Mouse (Mus musculus) adrenal gland, adult 2 months (tissue): ENCODE measurements around the gene Chit1. TPM values are rescaled to one million over a fixed set of nuclear protein-coding genes. Genes with fewer than 3 reads are reported as not detected.
A peak's percentile ranks its signal among the peaks of the same experiment; 100 is the strongest.

Experiments used
- DNase-seq: peaks from one replicate; pipeline ENCODE4 v3.0.0; 2021
- long read RNA-seq: library from polyadenylated mRNA; stranded (forward); transcript quantifications from one replicate; pipeline ENCODE4 v2.0.0, GENCODE M21; 2021
- polyA plus RNA-seq: library from polyadenylated mRNA; depleted of rRNA; stranded (reverse); fragments of >200 nt; gene quantifications from 2 replicates; pipeline ENCODE4 v1.2.3, GENCODE M21; 2012; rRNA removed
- total RNA-seq, 2 experiments: library from RNA; stranded (reverse); gene quantifications; 2 replicates each; pipeline ENCODE4 v1.2.3; 2021

Chit1 gene
- total RNA-seq (not detected), polyA plus RNA-seq (0.07 and 0.08 TPM in 2 replicates)
- long read RNA-seq = 0 reads

DNA sequence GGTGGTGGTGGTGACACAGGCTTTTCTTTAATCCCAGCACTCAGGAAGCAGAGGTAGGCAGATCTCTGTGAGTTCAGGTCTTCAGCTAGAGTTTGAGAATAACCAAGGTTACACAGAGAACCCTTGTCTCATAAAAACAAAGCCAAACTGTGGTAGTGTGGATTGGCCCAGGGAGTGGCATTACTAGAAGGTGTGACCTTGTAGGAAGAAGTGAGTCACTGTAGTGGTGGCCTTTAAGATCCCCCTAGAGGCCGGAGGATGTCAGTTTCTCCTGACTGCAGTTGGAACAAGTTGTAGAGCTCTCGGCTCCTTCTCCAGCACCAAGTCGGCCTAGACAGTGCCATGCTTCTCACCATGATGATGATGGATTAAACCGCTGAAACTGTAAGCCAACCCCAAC is at the start of gene Chit1:
TSS of gene Chit1 (plus strand) at position 264 of the 400 bp plus-strand sequence.
- DNase-seq = peak; percentile 39

DNA sequence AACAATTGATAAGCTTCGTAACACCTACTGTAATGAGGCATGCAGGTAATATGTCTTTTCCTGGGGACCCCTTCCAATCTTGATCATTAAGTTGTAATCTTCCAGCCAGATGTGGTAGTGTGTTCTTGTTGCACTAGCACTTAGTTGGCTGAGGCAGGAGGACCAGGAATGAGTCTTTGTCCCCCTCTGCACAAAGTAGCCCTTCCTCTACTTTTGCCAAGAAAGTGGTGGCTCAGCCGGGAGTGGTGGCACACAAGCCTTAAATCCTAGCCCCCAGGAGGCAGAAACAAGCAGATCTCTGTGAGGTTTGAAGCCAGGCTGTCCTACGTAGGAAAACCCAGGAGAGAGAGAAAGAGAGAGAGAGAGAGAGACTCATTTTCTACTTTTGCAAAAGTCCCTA is 49.1 kb upstream of the Chit1 start:
- DNase-seq = no peak

DNA sequence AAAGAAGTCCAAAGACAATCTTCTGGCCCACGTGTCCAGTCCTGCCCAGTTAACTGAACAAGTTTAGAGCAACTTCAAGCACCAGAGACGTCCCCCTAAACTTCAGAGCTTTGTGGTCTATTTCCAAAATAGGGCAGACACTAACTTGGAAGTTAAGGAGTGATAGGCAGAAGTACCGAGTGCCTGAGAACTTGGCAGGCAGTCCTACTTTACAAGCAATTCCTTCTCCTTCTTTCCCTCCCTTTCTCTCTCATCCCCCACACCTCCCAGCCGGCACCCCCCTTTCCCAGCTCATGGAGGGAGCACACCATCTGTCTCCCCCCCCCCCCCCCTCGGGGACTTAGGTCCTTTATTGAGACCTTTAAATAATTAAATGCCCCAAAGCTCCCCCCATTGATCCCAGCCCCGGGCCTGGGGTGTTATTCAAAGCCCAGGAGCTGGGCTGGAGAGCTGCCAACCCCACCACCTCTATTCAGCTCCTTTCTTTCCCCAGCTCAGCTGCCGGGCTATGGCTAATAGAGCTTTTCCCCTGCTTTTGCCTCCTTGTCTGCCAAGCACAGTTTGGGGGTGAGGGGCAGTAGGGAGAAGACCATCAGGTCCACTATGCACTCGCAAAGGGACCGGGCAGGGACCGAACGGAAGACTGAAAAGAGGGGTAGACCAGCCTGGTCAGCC is 48.5 kb upstream of the Chit1 start:
- DNase-seq = no peak

DNA sequence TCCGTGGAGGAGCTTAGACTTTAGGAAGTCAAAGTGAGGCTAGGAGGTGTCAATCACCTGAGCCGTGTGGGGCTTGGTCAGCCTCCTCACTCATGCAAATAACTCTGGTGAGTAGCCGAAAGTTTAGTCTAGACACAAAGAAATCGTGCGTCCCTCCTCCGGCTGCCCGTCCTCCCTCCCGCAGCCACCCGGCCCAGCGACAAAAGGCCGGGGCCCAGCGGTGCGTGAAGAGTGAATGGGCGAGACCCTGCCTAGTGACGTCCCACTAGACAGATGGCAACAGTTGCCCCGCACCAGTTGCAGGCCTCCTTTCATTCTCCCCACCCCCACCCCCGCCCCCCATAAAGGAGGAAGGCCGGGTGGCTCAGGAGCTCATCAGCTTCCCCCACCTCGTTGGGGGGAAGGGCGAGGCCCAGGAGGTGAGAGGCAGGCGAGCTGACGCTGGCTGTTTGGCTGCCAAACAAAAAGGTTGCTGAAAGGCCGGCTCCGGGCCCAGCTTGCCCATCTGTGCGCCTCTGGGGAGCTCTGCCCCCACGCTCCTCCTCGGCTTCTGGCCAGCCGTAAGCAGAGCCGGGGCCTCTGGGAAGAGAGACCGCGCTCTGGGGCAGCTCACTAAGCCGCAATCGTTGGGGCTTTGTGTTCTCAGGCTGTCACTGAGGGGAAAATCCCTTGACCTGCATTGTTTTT is 47.8 kb upstream of the Chit1 start:
- peak; percentile 71 for DNase-seq

DNA sequence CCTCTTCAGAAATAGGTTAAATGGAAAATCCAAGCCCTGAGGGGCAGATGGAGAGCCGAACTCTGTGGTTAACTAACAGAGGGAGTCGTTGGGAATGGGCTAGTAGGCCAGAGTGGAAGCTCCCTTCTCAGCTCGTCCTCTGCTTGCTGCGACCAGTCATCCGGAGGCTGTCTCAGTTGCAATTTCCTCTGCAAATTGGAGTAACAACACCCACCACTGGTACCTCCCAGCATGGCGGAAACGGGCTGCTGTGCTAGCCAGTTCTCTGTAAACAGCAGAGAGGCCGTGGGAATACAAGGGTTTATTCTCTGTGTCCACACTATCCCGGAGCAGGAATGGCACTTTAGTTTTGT is 47.3 kb upstream of the Chit1 start:
- no peak for DNase-seq

DNA sequence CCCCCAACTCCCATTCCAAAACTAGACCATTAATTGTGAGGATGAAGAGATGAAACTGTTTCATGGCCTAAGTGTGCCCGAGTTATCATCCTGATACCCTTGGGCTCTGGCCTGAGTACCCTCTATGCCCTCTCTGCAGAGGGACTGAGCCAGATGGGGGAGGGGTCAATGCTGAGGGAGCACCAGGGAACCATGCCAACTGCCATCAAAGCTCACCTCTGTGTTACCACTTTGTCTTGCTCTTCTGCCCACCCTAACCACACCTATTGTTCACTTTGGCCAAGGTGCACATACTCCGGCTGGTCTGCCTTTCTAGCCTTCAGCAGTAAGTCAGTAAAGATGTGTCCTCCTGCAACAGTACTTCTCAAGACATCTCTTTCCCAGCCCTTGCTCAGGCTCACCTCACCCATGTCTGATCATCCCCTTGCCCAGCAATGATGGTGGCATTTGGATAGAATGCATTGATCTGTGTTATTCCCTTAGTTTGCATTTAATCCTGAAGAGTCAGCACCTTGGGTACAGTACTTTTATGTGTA is 46.7 kb upstream of the Chit1 start:
- no peak for DNase-seq

DNA sequence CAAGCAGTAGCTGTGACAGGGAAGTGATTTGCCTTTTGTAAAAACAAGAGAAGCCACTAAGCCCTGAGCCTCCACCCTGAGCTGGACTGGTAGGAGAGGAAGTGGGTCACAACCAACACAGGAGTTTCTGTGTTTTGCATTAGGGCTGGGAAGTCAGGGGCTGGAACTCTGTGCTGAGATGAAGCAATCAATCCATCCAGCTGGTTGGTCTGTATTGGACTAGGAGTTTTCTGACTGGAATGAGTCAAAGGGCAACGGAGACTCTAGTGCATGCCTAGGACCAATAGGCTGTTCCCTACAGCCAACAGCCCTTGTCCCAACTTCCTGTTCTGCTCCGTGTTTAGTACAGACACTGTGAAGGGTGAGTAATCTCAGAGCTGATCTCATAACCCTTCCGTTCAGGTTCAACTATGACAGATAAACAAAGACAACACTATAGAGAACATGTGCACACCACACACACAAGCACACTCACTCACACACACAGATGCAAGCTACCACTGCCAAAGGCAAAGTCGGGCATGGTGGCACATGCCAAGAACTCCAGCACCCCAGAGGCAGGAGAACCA is 45.7 kb upstream of the Chit1 start:
- peak; percentile 49 for DNase-seq

DNA sequence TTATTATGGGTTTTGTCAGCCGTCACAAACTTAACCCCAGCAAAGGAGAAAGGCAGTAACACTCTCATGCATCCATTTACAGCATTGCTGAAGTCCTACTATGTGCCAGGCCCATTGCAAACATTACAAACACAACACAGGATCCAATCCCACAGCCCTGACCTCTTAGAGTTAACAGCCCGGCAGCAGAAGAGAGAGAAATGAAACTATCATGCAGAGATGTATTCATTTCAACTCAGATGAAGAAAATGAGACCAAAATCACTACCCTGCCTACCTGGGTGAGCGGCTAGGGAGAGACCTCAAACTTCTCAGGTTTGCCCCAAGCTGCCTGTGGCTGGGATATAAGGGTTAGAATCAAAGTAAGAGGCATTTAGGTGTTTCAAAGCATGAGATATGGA is 44.5 kb upstream of the Chit1 start:
- DNase-seq = no peak

DNA sequence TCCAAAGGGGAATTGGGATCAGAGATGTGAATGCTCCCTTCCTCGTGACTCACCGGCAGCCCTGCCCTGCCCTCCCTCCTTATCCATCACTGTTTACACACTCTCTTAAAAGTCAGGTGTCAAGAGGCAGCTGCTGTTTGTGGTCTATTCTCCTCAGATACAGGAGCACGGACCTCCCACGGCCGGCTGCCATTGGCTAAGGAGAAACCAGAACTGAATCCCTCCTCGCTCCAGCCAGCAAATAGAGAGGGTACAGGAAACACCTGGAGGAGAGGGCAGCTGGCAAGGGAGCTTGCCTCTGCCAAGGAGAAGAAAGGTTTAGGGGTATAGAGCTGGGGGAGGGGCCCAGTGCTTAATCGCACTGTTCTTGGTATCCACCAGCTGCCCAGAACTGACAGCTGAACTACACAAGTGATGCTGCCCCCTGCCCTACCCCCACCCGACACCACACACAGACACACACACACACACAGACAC is 43.9 kb upstream of the Chit1 start:
- no peak for DNase-seq

DNA sequence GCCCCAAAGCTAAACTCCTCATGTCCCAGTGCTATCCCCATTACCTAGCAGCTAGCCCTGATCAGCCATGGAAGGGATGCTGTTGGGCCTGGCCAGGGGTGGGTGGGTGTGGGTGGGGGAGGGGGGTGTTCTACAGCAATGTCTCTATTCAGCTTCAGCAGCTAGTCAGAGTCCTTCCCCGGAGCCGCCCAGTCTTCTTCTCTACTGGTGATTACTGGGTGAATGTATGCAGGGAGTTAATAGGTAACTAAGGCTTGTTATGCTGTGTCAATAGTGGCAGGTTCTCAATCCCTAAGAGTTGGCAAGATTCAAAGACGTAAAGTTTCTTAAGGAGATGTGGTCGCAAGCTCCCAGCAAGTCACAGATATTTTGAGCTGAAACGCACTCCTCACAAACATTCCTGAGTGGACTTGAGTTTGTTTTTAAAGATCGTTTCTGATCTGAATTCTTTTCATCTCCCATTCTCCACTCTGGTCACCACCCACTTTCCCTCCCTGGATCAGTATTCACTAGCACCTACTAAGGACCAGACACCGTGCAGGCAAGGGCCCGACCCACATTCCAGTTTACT is 40.9 kb upstream of the Chit1 start:
- no peak for DNase-seq

DNA sequence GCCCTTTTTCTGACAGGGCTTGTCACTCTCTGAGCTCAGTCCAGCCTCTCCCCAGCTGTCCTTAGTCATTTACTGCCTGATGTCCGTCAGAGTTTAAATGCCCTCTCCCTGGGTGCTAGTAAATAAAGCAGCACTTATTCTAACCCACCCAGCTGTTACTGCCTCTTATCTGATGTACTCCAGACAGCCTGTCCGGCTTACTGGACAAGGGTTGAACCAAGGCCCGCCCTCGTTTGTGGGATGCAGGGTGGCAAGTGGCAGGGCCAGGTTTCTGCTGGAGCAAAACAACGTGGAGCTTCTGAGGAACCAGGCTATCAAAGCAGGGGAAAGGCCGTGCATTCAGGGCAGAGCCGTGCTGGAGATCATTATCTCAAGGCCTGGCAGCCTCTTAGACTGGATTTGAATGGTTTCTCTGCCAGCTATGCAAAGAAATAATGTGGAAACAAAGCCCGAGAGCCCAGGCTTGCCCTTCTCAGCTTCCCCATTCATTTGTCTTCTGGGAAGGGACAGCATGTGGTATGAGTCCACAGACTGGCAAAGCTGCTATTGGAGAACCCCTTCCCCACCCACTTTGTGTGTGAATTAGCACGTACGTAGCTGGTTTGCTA is 39.5 kb upstream of the Chit1 start:
- no peak for DNase-seq

DNA sequence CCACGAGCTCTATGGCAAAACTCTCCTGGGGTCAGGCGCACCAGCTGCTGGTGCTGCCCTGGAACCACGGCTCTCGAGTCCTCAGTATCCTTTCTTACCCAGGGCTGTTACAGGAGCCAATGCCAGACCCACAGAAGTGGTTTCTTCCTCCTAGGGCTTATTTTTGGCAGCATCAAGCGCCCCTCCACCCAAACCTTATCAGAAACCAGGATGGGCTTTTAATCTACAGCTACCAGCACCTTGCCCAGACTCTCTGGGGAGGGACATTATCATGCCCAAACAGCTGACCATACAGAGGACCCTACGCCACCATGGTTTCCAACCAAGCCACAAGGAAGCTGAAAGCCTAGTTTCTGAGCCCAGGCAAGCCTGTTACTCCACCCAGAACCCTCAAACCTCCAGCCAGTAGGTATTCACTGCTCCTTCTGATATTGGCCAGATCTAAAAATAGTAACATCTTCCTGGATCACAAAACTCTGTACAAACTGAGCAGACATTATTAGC is 37.9 kb upstream of the Chit1 start:
- no peak for DNase-seq

DNA sequence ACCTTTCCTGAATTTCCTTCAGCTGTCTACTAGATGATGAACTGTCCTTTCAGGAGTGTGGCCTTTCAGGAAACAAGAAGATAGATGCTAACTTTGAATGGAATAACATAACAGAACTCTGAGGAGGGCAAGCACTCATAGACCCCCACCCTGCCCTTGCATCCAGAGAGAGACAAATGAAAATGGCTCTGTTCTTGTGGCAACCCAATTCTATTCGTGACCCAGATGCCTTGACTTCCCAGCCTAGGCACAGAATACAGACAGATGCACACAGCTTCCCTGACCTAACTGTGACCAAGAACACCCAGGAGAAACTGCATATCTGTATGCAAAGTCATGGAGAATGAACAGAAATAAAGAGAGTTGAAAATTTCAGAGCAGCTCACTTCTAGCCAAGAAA is 37.4 kb upstream of the Chit1 start:
- no peak for DNase-seq

DNA sequence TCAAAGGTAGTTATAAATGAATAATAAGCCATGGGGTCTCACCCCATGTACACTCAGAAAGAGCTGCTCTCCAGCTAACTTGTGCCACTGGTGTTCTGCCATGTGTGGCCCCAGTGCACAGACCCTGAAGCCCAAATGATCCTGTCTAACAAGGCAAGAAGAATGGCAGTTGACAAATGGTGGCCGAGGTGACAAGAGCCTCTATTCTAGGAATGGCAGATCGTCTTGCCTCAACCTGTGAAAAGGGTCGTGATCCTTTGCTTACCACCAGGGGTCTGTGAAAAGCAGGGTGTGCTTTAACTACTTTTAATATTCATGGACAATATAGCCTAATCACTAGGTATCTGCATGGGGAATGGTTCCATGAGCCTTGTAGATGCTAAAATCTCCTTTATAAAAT is 36.9 kb upstream of the Chit1 start:
- DNase-seq = no peak

DNA sequence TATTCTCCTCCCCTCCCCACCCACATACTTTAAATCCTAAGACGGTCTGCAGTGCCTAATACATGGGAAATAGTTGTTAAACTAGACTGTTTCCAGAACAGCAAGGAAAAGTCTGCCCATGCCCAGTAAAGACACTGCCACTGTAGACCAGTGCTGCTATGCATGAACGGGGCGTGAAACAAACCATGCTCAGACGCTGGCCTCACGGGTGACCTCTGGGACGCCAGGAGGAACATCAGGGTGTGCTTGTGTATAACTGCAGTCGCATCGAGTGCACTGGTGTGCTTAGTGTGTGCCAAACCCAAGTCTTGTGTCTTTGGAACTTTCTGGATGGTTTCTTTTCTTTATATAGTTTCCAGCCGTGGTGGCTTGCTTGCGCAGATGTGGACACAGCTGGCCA is 36.4 kb upstream of the Chit1 start:
- DNase-seq = no peak

DNA sequence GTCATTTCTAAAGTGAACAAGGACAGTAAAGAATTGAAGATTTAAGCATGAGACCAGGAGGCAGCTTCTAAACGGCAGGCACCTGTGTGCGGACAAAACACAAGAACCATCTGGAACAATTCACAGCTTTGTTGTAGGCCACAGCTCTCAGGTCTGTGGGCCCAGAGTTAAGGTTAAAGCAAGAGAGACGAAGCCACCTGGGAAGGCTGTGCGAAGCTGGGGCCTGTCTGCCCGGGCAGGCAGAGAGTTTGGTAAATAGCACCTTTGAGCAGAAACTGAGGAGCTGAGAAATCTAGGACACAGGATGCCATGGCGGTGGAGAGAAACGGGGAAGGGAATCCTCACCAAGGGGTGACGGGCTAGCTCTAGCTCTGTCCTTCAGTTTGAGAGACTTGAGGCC is 35.5 kb upstream of the Chit1 start:
- DNase-seq = no peak

DNA sequence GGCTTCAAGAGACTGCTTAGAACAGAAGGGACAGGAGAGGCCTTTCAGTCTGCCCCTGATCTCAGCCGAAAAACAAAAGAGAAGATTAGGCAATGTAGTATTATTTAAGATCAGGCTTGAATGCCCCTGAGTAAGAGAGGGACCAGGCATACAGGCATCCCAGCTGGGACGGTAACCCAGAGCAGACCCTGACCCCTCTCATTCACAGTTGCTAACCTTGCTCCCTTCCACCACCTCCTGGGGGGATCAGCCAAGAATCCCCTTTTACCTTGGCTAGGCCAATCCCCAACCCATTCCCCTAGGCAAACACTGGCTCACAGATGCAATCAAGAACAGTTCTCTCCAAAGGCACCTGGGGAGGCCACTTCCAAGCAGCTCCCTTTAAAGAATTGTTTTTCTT is 34.3 kb upstream of the Chit1 start:
- DNase-seq = no peak

DNA sequence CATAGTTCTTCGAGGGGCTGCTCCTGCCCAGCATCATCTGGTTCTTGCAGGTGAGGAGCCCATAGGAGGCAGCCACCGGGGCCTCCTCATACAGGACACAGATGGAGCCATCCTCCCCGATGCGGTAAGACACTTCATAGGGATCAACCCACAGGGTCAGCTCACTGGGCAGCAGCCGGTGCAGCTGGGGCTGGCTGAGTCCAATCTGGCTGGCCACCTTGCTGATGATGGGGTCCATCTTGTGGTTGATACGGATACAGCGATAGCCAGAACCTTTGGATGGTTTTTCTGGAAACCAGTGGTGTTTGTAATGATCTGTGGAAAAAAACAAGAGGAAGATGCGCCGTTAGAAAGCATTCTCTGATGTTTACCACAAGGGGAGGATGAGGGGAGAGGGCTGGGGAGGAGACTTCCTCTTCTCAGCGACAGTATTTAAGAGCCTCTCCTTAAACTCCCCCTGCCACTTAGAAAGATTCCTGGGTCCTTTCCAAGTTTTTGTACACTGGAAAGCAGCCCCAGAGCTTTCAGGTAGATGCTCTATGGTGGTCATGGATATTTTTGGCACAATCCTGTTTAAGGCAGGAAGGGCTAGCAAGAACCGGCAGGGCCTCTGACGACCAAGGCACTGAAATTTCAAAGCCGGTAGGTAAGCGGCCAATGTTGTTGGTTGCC is 33.5 kb upstream of the Chit1 start:
- DNase-seq = peak; percentile 49

DNA sequence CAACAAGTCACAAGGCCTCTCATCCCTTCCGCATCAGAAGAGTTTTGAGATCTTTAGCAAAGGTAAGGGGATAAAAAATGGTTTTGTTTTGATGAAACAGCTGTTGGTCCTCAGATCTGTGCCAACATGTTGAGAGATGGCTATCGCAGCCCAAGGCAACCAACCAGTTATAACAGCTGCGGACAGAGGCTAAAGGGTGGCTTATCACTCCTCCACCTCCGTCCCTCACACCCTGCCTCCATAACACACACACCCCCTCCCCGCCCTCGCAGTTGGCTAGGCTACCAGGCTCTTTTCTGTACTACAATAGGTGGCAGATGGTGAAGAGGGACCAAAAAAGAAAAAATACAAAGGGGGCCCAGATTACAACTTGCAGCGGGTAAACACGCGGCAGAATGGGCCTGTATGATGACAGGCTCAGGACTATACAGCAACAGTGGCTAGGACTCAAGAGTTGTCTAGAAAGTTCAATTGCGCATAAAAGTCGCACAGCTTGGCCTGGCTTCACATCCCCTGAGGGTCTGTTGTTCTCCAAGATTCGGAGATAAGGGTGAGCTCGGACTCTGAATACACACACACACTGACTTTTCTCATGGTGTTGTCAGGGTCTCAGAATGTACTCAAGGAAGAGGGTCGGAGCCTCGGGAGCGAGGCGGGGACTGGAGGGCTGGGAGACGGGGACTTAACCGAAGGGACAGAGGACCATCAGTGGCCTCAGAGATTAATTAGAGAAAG is 32.8 kb upstream of the Chit1 start:
- peak; percentile 56 for DNase-seq

DNA sequence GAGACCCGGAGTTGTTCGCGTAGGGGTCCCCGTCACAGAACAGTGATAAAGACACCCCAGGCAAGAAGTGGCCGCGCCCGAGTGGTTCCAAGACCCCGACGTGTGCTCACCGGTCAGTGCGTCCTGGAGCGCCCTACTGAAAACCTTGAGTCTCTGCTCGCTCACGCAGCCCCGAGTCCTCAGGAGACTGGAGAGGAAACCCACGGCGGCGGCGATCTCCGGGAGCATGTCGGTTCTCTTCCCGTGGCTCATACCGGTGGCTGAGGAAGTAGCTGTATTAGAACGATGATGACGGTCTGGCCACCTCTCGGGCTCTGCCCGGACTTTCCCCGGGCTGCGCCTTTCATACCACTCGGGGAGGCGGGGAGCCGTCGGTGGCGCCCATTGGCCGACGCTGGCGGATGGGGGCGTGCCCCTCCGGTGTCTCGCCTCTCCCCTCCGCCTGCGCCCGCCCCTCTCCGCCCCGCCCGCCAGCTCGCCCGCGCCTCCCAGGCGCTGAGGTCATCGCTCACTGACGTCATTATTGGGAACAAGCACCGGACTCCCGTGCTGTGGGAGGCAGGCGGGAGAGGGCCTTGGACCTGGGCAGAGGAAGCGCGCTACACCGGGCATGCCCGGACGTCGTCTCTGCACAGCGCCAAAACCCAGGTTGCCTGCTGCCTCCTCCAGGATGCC is 32.1 kb upstream of the Chit1 start, which contains the start of gene Btg2:
TSS of gene Btg2 (minus strand) at position 319 of the 675 bp plus-strand sequence.
- peak; percentile 99 for DNase-seq
